Mouse (Mus musculus) MEL-GATA-1-ER (cell line): Measurements from ENCODE around the gene Ucp3.

Source experiments
- DNase-seq: peaks from one replicate; pipeline ENCODE4 v3.0.0-alpha.2; 2012; ENCODE audit warnings: low read depth; ENCODE audit errors: extremely low read depth

The Ucp3 gene

DNA sequence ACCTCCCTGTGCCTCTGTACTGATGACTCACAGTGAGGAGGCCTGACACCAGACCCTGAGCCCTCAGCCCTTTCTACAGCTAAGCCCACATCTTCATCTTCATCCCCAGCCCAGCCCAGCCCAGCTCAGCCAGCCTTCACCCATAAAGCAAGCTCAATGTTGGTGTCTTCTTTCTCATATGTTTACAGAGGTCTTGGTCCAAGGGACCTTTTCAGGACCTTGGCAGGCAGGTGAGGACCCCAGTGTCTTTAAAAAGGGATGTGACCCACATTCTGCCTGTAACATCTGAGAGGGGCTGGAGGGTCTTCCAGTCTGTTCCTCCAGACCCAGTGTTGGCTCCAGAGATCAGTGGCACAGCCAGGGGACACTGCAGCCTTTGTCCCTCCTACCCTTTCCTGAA is 26.7 kb downstream of the Ucp3 start:
- DNase-seq = no peak

DNA sequence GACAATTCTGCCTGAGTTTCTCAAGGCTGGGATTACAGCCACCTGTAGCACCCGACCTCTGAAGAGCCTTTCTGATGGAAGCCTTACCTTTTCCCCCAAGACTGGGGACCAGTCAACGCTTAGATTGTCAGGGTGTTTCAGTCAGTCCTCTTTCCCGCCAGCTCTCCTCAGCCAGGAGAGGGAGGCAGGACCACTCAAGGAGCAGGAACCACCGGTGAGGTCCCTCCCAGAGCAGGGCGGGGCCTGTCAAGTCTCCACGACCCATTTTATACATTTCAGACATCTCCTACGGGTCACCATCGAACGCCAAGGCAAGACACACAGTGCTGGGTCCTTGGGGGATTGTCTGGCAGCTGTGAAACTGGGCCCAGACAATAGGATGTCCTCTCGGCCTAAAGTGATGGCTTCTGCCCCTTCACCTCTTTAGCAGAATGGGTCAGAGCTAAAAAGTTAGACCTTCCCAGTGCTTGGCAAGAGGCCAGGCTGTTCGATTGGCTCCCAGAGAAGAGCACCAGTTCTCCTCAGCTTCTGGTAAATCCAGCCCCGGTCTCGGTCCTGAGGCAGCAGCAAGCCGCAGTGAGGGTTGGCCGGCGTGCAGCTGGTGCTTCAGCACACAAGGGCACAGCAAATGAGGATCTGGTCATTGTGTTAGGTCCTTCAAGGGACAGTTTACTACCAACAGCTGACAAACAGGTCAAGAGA is 27.6 kb downstream of the Ucp3 start:
- DNase-seq = no peak

DNA sequence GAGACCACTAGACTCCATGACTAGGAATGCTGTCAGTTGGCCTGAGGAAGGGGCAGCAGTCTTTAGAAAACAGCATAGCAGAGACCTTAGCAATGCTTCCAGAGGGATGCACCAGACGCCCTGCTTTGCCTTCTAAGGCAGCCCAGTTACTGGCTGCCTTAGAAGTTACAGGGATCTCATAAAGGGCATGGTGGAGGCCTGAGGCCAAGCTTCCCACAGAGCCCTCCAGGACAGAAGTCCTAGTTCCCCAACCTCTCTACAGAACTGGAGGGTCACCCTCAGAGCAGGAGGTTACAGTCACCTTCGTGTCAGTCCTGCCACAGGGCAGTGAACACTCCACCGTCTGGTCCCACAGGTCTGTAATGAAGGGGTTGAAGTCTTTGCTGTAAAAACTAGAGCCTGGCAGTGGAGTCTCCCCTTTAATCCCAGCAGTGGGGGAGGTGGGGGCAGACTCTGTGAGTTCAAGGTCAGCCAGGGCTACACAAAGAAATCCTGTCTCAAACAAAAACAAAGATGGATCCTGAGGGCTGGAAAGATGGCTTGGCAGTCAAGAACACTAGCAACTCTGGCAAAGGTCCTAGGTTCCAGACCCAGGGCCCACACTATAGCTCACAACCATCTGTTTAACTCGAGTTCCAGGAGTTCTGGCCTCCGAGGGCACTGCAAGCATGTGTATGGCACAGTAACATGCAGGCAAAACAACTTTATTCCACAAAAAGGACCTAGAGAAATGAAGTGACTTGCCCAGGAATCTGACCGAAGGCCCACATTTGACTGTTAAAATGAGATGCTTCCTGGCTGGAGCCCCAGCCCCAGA is 28.4 kb downstream of the Ucp3 start:
- DNase-seq = no peak

DNA sequence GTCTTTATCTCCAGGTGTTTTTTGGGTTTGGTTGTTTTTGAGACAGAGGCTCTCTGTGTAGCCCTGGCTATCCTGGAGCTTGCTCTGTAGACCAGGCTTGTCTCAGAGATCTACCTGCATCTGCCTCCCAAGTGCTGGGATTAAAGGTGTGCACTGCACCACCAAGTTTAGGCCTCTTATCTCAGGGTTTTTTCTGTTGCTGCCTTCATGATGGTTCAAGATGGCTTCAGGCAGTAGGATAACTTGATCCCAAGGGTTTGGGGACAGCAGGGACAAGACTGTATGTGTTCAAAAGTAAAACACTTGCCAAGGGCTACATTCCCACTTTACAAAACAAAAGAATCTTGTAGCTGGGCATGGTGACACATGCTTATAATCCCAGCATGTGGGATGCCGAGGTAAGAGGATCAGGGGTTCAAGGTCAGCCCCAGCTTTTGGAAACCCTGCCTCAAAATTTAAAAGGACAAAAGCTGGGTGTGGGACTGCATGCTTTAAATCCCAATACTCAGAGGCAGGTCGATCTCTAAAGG is 29.1 kb downstream of the Ucp3 start:
- no peak for DNase-seq

DNA sequence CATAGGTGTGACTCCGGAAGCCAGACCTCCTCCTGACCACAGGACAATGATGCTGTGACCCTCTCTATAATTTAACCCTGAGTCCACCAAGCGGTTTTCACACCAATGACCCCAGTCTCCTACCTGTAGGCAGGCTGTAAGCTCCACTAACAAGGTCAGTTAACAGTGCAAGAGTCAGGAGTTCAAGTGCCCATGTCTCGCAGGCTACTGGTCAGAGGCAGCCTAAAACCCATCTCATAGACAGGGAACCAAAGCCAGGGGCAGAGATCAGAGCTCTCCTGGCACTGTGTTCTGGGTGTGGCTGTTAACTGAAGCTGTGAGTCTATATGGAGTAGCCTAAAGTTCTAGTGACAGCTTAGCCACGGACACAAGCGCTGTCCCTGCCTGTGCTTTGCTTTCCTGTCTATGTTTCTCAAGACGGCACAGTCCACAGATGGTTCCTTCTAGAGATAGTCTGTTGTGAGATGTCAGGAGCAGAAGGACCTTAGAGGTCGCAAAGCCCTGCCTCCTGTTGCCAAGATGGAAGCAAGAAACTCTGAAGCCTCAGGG is 29.7 kb downstream of the Ucp3 start:
- DNase-seq = no peak

DNA sequence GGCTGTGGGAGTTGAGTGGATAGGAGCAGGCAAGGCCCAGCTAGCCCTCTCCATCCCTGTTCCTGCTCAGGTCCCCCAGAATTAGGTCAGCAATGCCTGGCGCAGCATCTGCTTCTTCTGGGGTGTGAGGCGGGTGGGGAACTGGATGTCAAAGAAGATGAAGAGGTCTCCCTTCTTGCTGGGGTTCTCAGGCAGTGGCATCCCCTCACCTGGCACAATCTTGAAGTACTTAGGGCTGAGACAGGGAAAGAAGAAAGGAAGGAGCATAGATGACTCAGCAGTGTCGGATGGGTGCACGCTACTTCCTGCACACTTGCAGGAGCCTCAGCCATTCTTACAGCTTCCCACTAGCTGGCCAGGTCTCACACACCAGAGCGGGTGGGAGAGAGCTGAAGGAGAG is 30.3 kb downstream of the Ucp3 start:
- no peak for DNase-seq

DNA sequence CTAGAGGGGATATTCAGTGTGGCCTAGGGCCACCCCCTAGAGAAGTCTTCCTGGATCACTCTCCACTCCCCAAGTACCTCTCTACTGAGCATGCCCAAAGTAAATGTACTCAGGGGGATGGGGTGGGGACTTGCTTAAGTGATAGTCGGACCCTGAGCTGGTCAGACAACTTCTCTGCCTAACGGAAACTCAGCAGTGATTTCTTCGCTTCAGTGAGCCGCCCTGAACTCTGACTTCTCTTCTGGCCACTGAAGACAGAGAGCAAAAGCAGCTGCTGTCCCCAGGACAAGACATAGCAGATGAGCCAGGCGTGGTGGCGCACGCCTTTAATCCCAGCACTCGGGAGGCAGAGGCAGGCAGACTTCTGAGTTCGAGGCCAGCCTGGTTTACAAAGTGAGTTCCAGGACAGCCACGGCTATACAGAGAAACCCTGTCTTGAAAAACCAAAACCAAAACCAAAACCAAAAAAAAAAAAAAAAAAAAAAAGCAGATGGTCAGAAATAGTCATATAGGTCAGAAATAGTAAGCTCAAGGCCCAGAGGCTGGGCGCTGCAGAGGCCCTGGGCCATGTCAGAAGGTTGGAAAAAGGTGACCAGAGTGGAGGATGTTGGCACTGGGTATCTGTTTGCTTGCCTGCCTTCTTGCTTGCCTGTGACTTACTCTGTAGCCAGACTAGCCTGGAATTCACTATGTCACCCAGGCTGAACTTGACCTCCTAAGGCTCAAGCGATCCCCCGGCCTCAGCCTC is 32.1 kb downstream of the Ucp3 start:
- no peak for DNase-seq

DNA sequence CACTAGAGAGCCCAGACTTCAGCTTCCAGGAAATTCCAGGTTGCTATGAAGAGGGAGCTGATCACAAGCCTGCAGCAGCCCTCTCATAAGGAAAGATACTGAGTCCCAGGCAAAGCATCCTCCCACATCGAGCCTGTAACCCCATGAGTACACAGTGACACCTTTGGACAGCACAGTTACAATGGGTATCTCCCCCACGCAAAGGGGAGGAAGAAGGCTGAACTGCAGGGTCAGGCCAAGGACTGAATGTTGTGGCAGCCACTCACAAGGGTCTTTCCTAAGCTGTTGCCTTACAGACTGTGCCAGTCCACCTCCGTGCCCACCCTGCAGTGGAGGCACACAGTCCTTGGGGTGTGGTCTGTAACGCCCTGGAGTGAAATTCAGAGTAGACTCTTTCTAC is 33.7 kb downstream of the Ucp3 start:
- DNase-seq = no peak

DNA sequence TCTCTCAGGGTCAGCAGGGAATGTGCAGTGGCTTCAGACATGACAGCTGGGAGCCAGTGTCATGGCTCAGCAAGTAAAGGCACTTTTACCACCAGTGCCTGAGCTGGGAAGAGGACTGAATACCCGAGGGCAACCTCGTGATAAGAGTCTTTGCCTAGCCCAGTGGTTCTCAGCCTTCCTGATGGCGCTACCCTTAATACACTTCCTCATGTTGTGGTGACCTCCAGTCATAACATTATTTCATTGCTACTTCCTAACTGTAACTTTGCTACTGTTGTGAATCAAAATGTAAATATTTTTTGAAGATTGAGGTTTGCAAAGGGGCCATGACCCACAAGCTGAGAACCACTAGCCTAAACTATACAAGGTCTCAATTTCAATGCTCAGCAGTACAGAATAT is 35.9 kb downstream of the Ucp3 start:
- no peak for DNase-seq

DNA sequence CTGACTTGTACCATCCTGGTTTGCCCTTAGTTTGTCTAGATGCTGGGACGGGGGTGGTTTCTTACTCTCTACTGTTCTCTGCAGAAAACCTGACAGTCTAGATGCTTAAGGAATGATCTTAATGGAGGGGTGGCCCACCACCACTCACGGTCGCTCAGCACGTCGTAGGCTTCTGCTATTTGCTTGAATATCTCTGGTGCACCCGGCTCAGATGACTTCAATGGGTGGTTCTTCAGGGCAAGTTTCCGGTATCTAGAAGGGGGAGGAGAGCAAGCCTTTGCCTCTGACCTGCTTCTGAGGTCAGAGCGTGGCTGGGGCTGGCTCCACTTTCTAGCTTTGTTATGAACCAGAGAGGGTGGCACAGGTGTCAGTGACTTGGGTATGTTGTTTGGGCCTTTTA is 38.8 kb downstream of the Ucp3 start:
- DNase-seq = no peak

DNA sequence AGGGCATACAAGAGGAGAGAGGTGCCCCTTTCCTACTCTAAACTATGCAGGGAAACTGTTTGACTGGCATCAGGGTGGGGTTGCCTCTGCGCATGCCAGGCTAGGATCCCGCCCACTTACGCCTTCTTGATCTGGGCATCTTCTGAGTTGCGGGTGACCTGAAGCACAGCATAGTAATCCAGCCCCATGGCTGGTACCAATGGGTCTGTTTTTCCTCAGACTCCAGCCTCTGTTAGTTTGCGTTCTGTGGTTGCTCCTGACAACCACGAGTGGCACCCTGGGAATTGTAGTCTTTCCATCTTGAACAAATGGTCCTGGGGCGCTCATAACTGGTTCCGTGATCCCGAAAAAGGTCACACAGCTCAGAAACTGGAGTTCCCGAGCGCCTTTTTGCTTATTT is 41.8 kb downstream of the Ucp3 start, which contains the start of gene Dnajb13:
Gene Dnajb13 (minus strand): TSS at position 388 of the 400 bp plus-strand sequence.
- DNase-seq = no peak

DNA sequence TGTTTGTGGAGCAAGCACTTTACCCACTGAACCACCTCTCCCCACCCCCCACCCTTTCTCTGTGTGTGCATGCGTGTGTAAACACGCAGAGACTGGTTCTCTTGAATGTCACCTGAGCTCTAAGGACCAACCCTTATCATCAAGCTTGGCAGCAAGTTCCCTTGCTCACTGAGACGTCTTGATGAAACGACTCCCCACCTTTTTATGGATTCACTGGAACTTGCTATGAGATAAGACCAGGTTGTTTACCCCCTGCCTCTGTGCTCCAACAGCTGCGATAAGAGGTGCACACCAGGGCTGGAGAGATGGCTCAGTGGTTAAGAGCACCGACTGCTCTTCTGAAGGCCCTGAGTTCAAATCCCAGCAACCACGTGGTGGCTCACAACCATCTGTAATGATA is 47.4 kb downstream of the Ucp3 start:
- DNase-seq = no peak

DNA sequence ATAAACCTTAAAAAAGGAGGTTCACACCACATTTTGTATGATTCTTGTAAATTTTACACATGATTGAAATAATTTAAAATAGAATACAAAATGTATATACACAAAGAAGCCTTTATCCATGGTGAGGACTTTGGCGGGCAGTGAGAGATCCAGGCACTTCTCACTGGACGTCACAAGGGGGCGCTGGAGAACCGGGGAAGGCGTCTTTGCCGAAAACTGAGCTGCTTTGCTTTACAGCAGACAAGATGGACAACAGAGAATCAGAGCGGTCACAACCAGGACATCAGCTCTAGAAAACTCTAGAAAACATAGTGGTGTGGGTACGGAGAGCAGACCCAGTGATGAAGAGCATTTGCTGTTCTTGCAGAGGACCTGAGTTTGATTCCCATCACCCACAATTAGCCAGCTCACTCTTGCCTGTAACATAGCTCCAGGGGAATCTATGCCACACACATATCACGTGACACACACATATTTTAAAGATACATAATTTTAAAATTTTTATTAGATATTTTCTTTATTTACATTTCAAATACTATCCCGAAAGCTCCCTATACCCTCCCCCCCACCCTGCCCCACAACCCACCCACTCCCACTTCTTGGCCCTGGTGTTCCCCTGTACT is 48.0 kb downstream of the Ucp3 start:
- DNase-seq = peak; percentile 47

DNA sequence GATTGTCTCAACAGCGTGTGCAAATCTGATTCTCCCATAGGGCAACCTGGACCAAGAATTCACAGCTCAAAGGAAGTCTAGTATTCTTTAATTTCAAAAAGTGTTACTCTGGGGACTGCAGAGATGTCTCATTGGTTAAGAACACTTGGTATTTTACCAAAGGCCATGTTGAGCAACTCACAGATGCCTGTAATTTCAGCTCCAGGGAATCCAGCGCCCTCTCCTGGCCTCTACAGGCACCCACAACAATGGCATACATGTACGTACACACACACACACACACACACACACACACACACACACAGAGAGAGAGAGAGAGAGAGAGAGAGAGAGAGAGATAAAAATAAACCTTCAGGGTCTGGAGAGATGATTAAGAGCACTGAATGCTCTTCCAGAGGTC is 49.4 kb downstream of the Ucp3 start:
- no peak for DNase-seq

DNA sequence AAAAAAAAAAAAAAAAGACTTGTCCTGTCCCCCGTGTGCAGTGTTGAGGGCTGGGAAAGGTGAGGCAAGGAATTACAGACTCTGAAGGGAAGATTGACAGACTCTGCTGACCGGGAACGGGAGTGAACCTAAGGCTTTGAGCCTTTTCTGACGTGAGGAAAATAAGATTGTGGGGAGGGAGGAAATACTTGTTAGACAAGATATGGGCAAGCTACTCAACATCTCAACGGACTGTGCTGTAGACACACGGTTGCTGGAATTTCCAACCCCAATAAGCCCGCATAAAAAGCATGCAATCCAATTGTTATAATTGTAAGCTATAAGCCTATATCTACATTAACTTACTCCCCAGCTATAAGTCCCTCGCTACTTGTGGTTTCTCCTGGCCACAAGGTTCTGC is 51.9 kb downstream of the Ucp3 start:
- peak; percentile 58 for DNase-seq

DNA sequence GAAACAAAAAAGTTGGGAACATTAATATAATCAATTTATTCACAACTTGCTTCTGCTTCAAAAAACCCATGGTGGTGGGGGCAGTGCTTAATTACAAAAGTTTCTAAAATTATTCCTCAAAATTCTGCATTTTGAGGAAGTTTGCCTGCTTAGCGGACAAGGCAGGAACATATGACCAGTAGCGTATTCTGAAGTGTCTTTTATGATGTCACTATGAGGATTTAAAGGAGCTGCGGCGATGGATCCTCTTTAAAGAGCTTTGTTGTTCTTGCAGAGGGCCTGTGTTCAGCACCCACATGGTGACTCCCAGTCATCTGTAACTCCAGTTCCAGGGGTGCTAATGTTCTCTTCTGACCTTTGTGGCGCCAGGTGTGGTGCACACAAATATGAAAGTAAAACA is 58.0 kb downstream of the Ucp3 start:
- DNase-seq = no peak

DNA sequence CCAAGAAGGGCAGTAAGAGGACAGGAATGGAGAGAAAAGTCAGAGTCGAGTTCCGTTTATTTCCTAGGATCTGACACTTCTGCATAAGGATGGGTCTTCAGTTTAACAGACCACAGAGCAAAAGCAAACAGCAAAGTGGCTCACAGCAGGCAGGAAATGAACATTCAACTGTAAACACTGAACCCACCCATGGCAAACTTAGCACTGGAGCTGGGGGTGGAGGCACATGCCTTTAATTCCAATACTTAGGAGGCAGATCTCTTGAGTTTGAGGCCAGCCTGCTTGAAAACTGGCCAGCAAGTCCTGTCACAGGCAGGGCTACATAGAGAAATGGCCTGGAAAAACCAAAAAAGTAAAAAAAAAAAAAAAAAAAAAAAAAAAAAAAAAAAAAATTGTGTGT is 60.7 kb downstream of the Ucp3 start:
- DNase-seq = no peak

DNA sequence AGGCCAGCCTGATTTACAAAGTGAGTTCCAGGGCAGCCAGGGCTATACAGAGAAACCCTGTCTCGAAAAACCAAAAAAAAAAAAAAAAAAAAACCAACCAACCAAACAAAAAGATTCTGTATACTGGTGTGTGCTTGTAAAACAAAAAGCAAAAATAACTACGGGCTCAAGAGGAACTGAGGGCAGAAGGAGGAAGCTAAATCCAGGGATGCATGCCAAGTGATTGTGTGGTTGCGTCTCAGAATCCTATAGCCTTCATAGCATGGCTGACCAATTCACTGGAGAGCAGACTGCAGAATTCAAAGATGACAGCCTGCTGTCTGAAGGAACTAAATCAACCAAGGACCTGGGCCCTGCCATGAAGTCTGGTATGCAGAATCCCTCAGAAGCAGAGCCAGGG is 61.4 kb downstream of the Ucp3 start:
- DNase-seq = peak; percentile 80

DNA sequence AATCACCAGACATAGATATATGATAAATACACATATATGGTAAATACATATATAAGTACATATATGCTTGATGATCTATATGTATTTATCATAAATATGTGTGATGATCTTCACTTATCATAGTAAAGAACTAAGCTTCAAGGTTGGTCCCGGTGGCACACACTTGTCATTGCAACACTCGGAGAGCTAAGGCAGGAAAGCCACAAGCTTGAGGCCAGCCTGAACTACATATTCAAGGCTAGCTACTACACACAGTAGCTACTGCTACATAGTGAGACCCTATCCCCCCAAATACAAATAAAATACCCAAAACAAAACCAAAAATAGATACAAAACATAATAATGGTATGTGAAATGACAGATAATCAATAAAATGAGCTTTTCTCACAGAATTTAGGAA is 63.0 kb downstream of the Ucp3 start:
- DNase-seq = no peak
